Mouse (Mus musculus): ENCODE measurements at regions not wholly inside any gene's neighbourhood (a gene's known extent, or its start where the extent isn't known, plus 50 kb on each side); places are given as distances from the start of the nearest gene placed in this dataset.

DNA sequence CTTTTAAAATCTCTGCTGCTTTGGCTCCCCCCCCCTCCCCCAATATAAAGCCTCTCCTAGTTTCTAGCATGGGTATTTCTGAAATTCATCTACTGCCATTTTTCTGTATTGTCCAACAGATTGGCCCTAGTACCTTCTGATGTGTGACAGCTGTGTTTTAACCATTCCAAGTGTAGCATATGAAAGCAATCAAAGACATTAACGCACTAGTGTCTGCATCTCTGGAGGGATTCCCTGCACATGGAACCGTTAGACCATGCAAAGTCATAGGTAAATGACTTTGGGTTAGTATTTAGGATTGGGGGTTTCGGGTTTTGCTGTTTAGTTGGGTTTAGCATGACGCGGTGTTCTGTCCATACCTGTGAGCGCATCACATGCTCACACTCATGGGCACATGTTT is 57.3 kb upstream of the Smarca2 start:
- TF ChIP-seq CTCF (IDR thresholded peaks at IDR 0.05; ENCODE audit: low read depth) (no peak), EP300 (IDR thresholded peaks at IDR 0.05; ENCODE audit: low read depth) (no peak)

Data from heart, postnatal 0 days (tissue).